Mouse (Mus musculus): ENCODE results near the gene Gins1.
"Not testable (repeated sequence)": the region's sequence is repeated elsewhere in the genome, so short reads cannot be mapped to it uniquely, and the experiment has no call there.

The Gins1 gene

DNA sequence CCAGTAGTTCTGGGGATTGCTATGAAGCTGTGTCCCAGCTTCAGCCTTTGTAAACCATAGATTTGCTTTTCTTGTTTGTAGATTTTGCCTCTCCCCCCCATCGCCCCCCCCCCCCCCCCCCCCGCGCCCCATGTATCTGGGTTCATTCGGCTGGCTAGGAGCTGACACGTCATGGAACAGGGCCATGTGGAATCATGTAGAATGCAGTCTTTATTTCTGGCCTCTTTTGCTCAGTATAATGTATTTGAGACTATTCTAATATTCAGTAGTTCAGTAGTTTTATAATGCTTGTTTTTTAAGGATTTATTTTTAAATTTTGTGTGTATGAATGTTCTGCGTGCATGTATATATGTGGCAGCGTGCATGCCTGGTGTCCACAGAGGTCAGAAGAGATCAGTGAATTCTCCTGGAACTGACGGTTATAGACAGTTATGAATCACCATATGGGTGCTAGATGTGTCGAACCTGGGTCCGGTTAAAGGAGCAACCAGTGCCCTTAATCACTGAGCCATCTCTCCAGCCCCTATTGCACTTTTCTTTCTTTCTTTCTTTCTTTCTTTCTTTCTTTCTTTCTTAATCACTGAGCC is 5.2 kb downstream of the Gins1 start:
- no peak for DNase-seq

DNA sequence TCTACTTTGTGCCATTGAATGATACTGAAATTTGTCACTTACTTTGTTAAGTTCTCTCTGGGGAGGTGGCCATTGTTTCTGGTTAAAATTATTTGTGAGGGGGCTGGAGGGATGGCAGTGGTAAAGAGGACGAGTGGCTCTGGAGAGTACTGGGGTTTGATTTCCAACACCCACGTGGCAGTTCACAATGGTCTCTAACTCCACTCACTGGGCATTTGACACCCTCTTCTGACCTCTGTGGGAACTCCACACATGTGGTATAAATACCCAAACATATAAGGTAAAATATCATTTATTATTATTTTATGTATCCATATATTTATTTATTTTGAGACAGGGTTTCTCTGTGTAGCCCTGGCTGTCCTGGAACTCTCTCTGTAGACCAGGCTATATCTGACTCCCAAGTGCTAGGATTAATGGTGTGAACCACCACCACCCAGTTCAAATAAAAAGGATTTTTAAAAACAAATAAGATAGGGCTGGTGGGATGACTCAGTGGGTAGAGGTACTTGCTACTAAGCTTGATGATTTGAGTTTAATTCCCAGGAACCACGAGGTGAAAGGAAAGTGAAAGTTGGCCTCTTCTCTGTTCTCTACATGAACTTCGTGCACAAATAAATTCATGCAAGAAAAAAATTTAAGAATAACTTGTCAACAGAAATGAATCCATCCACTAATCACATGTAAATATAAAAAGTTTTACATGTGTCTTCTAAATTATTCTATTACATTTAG is 9.7 kb downstream of the Gins1 start:
- DNase-seq = no peak

DNA sequence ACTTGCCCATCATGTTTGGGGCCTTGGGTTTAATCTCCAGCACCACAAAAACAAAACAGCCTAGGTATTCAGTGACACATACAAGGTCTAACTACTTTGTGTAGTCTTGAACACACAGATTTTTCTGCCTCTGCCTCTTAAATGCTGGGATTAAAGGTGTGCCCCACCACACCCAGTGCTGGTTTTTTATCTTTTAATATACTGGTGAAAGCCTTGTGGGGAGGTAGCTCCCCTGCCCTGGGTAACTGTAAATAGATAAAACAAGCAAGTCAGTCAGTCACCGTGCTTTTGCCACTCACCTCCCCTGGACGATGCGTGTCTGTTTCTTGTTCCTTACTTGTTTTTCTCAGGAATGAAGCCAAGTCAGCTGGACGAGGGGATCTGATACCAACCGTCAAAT is 10.6 kb downstream of the Gins1 start:
- DNase-seq = no peak

DNA sequence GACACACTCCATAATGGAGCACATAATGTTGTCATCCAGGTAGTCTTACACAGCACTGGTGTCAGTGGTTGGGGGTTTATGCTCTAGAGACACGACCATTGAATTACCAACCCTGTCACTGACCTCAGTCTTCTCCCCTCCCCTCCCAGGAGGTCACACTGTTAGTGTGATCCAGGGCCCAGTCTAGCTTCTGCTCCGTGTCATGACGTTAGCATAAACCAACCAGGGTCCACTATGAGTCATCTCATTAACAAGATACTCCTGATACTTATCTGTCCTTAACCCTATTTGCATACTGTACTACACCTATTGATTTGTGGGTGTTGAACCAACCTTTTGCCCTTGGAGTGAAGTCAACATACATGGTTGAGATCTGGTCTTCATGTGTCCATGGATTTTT is 13.5 kb downstream of the Gins1 start:
- DNase-seq = no peak

DNA sequence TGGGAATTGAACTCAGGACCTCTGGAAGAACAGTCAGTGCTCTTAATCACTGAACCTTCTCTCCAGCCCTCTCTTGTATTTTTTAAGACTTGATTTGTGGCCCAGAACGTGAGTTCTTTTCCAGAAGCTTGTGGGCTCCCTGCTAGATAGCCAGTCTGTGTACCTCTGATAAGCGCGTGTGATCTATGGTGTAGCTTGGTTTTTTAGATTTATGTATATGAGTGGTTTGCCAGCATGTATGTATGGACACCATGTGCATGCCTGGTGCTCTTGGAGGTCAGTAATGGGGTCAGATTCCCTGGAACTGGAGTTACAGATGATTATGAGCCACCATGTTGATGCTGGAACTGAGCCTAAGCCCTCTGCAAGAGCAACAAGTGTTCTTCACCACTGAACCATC is 15.3 kb downstream of the Gins1 start:
- no peak for DNase-seq

DNA sequence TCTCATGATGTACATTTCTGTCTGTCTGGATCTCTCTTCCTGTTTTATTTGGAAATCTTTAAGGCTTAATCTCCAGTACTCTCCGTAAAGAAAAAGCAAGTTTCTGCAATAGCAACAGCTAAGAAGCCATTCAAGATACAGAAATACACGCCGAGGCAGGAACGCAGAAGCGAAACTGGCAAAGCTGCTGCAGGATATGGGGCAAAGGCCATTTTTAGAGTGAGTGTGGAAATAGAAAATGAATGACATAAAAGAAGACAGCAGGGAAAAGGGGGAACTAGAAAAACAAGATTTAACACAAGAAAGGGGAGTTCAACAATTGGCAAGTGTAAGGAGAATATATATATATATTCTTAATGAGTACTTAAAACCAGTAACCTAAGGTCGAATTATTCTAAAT is 16.5 kb downstream of the Gins1 start:
- DNase-seq = no peak

DNA sequence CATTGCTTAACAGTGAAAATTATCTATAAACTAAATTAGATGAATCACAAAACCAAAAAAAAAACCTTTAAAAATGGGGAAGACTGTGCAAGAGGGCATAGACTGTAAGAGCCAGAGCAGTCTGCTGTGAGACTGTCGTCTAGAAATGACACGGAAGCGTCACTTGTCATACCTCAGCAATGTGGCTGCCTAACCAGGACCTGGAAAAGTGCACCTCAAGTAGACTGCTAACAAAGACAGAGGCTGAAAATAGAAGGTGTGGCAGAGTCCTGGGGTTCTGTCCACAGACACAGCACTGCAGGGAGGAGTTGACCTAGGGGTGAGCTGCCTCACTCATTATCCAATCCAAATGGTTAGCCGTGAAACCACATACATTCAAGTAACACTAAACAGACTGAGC is 17.0 kb downstream of the Gins1 start:
- DNase-seq = no peak

DNA sequence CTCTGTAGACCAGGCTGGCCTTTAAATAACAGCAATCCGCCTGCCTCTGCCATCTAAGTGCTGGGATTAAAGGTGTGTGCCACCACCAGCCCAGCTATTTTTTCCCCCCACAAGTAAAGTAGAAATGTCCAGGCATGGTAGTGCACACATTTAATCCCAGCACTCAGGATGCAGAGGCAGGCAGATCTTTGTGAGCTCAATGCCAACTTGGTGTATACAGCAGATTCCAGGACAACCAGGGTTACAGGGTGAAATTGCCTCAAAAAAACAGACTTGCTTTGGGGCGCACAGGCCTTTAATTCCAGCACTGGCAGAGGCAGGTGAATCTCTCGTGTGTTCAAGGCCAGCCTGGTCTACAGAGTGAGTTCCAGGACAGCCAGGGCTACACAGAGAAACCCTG is 17.8 kb downstream of the Gins1 start:
- no peak for DNase-seq

DNA sequence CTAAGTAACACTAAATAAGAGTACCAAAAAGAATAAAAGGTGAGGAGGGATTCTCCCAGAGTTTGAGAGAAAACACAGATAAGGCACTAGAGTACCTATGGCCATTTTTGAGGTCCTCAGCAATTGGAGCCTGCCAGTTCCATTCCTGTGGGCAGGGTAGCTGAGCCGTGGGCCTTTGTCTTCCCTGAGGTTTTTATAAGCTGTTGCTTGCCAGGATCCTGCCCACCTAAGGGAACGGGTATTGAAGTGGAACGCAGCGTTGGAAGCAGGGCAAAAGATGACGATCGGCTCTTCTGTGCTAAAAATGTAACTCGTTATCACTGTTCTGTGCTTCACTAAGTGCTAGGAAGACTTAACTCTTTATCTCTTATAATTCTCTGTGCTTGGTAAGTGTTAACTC is 18.3 kb downstream of the Gins1 start:
- DNase-seq = no peak

DNA sequence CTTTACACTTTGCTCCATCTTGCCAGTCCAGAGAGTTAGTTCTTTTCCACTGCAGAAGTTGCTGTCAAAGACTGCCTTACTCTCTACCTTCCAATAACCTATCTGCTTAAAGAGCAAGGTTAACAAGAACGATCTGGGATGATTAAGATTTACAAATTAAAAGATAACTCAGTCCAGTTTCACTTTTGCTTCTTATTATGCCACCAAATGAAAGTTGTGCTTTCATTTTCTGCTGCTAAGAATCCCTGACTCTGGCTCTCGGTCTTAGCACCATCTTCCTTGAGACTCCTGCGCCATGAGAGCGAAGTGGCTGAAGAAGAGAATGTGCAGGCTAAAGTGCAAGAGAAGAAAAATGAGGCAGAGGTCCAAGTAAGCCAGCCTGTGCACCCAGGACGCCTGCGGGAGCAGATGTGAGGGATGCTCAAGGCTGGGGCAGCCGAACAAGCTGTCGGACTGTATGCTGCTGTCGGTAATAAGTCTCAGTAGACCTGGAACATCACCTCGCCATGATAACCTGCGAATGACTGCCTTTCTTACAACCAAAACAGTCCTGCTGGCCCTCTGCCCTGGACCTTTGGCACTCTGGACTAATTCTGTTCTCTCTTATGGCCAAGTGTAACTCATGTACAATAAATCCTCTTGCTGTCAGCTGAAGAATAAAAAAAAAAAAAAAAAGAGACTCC is 22.0 kb downstream of the Gins1 start:
- no peak for DNase-seq

DNA sequence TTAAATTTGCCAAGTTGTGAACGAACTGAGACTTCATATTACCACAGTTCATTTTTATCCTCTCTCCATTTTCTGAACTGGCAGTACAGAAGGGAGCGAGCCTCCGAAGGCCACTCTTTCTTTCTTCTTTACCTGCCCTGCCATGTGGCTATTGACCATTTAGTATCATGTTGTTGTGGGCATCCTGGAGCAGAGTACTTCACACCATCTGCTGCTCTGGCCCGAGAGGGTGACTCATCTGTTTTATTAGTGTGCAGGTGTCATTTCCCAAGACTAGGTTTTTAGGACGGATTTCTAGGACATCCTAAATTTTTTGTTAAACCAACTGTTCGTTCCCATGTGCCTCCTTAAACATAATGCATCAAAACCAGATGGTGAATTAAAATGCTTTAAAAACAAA is 24.0 kb downstream of the Gins1 start:
- DNase-seq = no peak

DNA sequence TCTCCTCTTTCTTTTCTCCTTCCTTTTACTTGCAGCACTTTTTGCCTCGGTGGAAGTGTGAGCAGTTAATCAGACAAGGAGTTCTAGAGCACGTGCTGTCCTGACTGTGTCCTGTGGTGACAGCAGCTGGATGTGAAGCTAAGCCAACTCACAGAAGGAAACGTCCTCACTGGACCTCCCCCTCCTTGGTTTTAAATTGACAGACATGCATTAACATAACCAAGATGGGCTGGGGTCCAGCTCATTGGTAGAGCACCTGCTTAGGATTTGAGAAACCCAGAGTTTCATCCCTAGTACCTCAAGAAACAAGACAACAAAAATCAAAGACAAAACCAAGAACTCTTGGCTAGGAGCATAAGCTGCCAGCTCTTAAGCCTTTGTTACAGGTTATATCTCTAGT is 25.6 kb downstream of the Gins1 start:
- no peak for DNase-seq

DNA sequence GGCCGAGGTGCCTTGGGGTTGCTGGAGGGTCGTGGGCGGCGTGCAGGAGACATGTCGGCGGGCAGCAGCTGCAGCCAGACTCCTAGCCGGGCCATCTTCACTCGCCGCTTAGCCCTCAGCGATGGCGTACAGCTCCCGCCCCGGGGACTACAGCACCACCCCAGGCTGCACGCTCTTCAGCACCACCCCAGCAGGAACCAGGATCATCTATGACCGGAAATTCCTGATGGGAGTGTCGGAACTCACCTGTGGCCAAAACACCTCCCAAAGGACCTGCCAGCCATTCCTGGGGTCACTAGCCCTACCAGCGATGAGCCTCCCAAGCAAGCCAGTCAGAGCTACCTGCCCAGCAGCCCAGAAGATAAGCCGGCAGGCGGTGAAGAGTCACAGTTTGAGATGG is 28.3 kb downstream of the Gins1 start:
- no peak for DNase-seq

DNA sequence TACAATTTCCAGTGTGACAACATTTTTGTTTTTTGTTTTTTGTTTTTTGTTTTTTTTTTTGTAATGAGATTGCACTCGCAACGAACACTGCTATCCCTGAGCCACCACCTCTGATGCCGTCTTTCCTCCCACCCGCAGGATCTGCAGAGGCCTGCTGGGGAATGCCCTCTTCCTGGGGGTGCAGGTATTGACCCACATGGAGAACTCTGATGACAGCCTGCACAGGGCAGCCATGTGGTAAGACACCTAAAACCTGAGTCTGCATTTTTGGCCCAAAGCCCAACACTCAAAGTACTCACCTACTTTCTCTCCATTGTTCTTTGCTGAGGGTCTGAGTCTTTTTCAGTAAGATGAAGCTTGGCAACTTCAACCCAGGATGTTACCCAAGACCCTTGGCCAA is 29.5 kb downstream of the Gins1 start:
- DNase-seq = no peak

DNA sequence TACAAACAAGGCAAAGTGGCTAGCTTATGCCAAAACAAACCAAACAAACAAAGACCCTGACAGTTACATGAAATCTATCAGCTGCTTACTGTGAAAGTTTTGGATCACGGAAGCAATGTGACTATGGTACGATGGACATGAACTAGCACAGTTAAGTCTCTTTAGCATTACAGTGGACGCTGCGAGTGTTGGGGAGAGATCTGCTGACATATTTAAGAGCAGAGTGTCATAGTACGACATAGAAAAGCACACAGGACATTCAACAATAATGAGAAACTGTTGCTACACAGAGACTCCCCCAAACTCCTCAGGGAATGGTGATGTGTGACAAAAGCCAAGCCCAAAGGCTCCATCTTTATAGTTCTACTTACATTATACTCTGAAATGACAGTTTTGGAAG is 38.8 kb downstream of the Gins1 start:
- no peak for DNase-seq

DNA sequence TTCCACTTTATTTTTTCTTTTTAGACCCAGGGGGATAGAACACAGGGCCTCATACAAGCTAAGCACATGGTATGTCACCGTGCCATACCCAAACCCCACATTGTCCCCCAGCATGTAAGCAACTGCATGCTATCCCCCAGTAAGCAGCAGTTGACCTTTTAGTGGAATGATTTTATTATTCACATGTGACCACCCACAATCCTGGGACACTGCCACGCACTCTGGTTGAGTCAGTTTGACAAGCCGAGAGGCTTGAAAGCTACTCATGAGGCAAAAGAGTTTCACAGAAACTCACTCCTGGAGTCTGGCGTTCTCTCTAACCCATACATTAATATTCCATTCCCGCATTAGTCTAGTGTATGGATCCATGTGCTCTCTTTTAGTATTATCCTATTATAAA is 42.1 kb downstream of the Gins1 start:
- DNase-seq = not testable (repeated sequence)

DNA sequence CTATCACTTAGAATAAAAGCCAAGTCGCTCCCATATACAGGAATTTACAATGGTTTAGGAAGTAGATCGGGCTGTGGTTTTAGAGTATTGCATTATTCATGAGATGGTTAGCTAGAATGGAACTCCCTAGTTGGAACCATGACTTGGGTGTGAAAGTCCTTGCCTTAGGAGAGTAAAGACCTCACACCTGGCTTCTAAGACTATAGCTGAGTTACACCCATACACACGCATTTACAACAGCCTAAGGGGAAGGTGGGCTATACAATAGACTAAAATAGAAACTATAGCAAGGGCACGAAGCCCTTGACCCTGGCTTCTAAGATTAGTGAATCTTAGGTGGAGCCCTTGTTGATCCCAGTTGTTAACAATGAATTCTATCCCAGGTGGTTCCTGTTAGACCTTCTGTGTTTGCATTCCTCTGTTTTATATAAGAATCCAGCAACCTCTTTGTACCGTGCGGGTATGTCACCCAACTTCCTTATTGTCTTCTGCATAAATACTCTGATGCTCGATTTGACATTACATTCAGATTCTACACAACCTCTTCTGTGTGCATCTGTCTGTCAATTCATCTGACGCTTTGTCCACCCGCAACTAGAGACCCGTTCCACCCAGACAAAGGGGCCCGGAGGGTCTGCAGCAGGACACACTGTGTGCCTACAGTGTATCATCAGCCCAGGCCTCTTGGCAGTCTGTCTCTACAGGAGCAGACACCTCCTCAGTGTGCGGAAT is 42.8 kb downstream of the Gins1 start:
- not testable (repeated sequence) for DNase-seq

DNA sequence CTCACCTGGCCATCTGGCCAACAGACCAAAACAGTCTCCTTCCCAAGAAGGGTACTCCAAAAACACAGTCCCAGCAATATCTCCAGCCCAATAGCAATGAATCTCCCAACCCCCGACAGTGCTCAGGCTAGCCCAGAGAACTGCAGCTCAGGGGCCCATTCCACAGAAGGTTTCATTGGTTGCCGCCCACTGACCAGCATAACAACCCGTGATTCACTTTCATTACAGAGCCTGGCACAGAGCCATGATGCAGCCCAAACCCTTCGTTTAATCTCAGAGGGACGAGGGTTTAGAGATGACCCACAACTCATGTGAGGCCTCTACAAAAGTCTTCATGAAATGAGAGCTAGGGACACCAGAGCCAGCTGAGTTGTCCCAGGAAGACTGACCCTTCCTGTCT is 43.6 kb downstream of the Gins1 start:
- DNase-seq = no peak

DNA sequence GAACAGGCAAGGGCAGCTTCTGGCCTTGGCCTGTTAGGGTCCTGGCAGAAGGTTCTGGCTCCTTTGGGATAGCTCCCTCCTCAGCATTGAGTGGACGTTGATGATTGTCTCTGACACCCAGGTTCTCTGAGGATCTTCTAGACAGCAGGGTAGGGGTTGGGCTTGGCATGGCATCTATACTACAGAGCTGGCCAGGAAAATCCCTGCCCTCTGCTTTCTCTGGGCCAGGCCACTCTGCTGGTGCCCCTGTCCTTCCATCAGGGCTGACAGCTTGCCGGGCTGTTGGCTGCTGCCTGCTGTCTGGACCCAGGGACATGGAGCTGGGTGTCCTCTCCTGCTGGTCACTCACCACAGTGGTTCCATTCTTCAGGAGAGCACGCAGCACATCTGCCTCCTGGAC is 44.5 kb downstream of the Gins1 start:
- DNase-seq = no peak

DNA sequence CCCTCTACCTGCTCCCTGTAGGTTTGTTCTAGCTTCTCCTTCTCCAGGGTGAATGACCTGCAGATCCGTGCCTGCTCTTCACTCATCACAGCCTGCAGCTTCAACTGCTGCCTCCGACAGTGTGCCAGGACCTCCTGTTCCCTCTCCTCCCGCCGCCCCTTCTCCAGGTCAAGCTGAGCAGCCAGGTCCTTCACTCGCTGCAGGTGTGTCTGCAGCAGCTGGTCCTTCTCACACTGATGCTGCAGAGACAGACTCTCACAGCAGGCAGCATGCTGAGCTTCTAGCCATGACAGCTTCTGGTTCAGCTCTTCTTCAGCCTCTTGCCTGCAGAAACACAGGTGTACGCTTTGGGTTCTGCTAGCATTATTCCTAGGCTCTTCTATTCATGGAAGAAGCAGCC is 44.9 kb downstream of the Gins1 start:
- no peak for DNase-seq

DNA sequence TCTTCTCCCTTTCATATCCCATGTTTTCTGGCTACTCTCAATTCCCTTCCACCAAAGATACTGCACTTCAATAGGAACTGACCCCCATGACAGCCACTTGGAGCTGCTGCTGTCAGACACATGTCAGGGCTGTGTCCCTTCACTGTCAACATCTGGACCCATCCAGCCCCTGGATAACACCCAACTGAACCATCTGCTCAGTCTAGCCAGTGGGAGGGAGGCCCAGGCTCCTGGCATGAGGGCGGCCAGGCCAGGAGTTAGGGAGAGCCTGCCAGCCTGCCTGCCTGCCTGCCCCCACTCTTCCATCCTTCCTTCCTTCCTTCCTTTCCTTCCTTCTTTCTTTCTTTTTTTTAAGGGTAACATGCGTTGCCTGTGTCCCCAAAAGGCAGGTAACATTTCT is 46.0 kb downstream of the Gins1 start:
- no peak for DNase-seq

DNA sequence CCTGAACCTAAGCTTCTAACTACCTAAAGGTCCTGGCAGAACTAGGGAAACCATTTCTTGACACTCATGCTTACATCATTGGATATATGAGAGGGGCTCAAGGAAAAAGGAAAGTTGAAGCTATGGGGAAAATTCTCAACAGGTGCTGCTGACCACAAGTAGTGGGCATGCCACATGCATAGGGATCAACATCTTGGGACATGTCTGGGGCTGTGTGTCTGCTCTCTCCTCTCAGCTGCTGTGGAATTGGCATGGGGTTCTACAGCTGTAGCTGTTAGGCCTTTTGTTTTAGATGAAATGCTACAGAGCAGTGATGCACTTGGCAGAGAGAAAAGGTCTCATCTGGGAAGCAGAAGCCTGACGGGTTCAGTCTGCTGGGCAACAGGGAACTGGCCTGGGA is 50.7 kb downstream of the Gins1 start:
- DNase-seq = no peak

DNA sequence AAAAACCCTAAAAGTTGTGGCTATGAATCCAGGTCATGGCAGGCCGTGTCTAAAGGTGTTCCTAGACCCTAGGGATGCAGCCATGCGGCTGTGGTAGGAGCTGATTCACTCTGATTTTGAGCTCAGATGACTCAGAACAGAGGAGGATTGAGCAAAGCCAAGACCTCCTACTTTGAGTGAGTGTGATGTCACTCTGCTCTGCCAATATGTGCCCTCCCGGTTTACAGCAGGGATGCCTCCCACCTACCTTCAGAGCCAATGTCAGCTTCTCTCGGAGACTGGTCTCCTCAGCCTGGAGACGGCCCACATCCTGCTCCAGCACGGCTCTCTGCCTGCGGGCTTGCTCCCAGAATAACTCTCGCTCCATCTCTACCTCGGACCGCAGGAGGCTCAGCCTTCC is 54.3 kb downstream of the Gins1 start:
- no peak for DNase-seq

DNA sequence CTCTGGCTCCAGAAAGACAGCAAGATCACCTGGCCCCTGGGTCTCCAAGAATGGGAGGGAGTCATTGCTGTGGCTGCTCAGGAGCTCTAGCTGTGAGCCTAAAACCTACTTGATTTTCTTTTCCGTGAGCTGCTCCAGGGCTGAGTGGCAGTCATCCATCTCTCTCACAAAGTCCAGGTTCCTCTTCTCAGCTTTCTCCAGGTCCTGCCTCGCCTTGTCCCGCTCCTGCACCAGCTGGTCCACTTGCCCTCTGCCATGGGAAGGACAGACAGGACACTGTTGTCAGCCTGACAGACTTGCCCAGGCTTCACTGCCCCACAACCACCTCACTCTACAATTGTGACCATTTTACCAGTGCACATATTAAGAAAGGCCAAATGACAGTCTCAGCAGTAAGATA is 58.0 kb downstream of the Gins1 start:
- DNase-seq = no peak

All from thymus, postnatal 4 days (tissue).